Mouse (Mus musculus) heart, postnatal 10 days (tissue): ENCODE measurements at regions not wholly inside any gene's neighbourhood (a gene's known extent, or its start where the extent isn't known, plus 50 kb on each side); places are given as distances from the start of the nearest gene placed in this dataset.

Experiments
- DNase-seq, 2 experiments: peaks; one replicate each; pipeline ENCODE4 v3.0.0; 2021
- intact Hi-C: fragments of 180-260 bp; cut with DNase I; formaldehyde crosslinking; loops from one replicate; pipeline ENCODE4 v1.15.1; 2025

GRCm38 (mm10) chr6:93398551-93398950 lies 455.3 kb upstream of the Adamts9 start:
- intact Hi-C loops: no loop called here
- no peak for DNase-seq

- intact Hi-C loops: no loop called here
Observed at GRCm38 (mm10) chr6:93397074-93397473, 453.8 kb upstream of the Adamts9 start.

GRCm38 (mm10) chr6:93395952-93396351 lies 452.7 kb upstream of the Adamts9 start:
- intact Hi-C loops: no loop called here
- peak; percentile 19 to 21 for DNase-seq

More at GRCm38 (mm10) chr6:93397074-93397473, 453.8 kb upstream of the Adamts9 start:
- no peak for DNase-seq

GRCm38 (mm10) chr6:93395296-93395695 lies 452.0 kb upstream of the Adamts9 start:
- DNase-seq: peak; percentile 29 to 40
- intact Hi-C loops: no loop called here

GRCm38 (mm10) chr6:93393551-93393950 lies 450.3 kb upstream of the Adamts9 start:
- DNase-seq: peak; percentile 42 to 49
- intact Hi-C loops: no loop called here

- DNase-seq: no peak
Observed at GRCm38 (mm10) chr6:93392402-93392801, 449.1 kb upstream of the Adamts9 start.

GRCm38 (mm10) chr6:93391166-93391565 lies 447.9 kb upstream of the Adamts9 start:
- intact Hi-C loops: no loop called here
- DNase-seq: no peak

More at GRCm38 (mm10) chr6:93392402-93392801, 449.1 kb upstream of the Adamts9 start:
- intact Hi-C loops: no loop called here

- intact Hi-C loops: no loop called here
- no peak for DNase-seq
Observed at GRCm38 (mm10) chr6:93371341-93371740, 428.0 kb upstream of the Adamts9 start.

- intact Hi-C loops: no loop called here
- no peak for DNase-seq
Observed at GRCm38 (mm10) chr6:93363846-93364245, 420.6 kb upstream of the Adamts9 start.

GRCm38 (mm10) chr6:93353353-93354125 lies 410.2 kb upstream of the Adamts9 start:
- intact Hi-C loops: no loop called here
- DNase-seq: no peak

- DNase-seq: no peak
- intact Hi-C loops: no loop called here
Observed at GRCm38 (mm10) chr6:93349936-93350700, 406.8 kb upstream of the Adamts9 start.

GRCm38 (mm10) chr6:93348141-93348540 lies 404.8 kb upstream of the Adamts9 start:
- DNase-seq: no peak
- intact Hi-C loops: no loop called here

- intact Hi-C loops: no loop called here
- no peak for DNase-seq
Observed at GRCm38 (mm10) chr6:93328683-93329082, 385.4 kb upstream of the Adamts9 start.

GRCm38 (mm10) chr6:93327930-93328329 lies 384.6 kb upstream of the Adamts9 start:
- DNase-seq: no peak
- intact Hi-C loops: no loop called here

GRCm38 (mm10) chr6:93323881-93324280 lies 380.6 kb upstream of the Adamts9 start:
- intact Hi-C loops: no loop called here
- no peak for DNase-seq

GRCm38 (mm10) chr6:93314625-93315024 lies 371.3 kb upstream of the Adamts9 start:
- DNase-seq: peak; percentile 35 to 41
- intact Hi-C loops: loop anchor here (5.0 kb wide), 3 partner anchors 37 to 372 kb away; partner anchors contain the start of gene Adamts9

GRCm38 (mm10) chr6:93305176-93305575 lies 361.9 kb upstream of the Adamts9 start:
- intact Hi-C loops: no loop called here
- DNase-seq: no peak

GRCm38 (mm10) chr6:93297975-93298374 lies 354.7 kb upstream of the Adamts9 start:
- no peak for DNase-seq
- intact Hi-C loops: no loop called here

GRCm38 (mm10) chr6:93291711-93292110 lies 348.4 kb upstream of the Adamts9 start:
- DNase-seq: no peak
- intact Hi-C loops: no loop called here

- intact Hi-C loops: no loop called here
- no peak for DNase-seq
Observed at GRCm38 (mm10) chr6:93288421-93288820, 345.1 kb upstream of the Adamts9 start.

- intact Hi-C loops: no loop called here
- DNase-seq: no peak
Observed at GRCm38 (mm10) chr6:93285796-93286195, 342.5 kb upstream of the Adamts9 start.

- DNase-seq: no peak
- intact Hi-C loops: no loop called here
Observed at GRCm38 (mm10) chr6:93281530-93281929, 338.2 kb upstream of the Adamts9 start.
